Mouse (Mus musculus): ENCODE results near the gene Rpa2.

DNA sequence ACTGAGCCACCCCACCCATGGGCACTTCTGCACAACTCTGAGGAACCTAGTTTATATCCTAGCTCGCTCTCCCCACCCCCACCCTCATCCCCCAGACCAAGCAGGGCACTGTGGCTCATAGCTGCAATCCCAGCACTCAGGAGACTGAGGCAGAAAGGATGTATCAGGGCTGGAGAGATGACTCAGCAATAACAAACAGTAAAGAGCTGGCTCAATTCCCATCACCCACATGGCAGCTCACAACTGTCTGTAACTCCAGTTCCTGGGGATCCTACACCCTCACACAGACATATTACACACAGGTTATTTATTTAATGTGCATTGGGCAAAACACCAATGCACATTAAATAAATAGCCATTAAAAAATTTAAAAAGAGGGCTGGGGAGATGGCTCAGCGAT, 32.7 kb upstream of the Rpa2 start:
- TF ChIP-seq CTCF (IDR thresholded peaks at IDR 0.05; ENCODE audit: low read depth): no peak
- TF ChIP-seq EP300 (optimal IDR thresholded peaks at IDR 0.05): no peak

All from stomach, postnatal 0 days (tissue).